Comparison of ENCODE assay signal across 20 mouse cellular contexts in genomic region chr16:36531630-36532029, GRCm38 (mm10). TPM values are rescaled to one million over a fixed set of nuclear protein-coding genes. Genes with fewer than 3 reads are reported as not detected.
DNase-seq lines count a peak whose midpoint lies in the region; ATAC-seq and TF ChIP-seq lines count a peak whose summit lies in the region.
"Had no signal": no experiment of that assay in that cellular context is flagged by ENCODE, and none has a peak within 500 bp of the region (broad histone marks: within the 10 kb centered on the region; RNA-seq: fewer than 3 reads in every experiment).

No protein-coding gene starts in this region.

- no peaks in the 10 kb centered on the region for H3K36me3 ChIP-seq in heart, embryonic 16.5 days (ENCODE audit: control insufficient read depth, insufficient read depth)
- H3K36me3 ChIP-seq in limb, embryonic 14.5 days (ENCODE audit: control insufficient read depth, insufficient read depth, low read length) = no peaks in the 10 kb centered on the region
- H3K36me3 ChIP-seq: forebrain, embryonic 12.5 days; hindbrain, embryonic 10.5 days; midbrain, embryonic 12.5 days; neural tube, embryonic 12.5 days had no signal

- 62% methylated on average over 5 of the region's 5 CpGs for WGBS in heart, embryonic 16.5 days
- 60% methylated on average over 5 of the region's 5 CpGs for WGBS in limb, embryonic 14.5 days

- no peak for ATAC-seq in heart, embryonic 16.5 days (replicated peaks; ENCODE audit: extremely low read depth, insufficient read depth, low FRiP score)
- 0 out of 2 replicates have a peak, but pooled peaks have one; percentile 41 for ATAC-seq in limb, embryonic 14.5 days (ENCODE audit: low FRiP score, low read depth)
- ATAC-seq: activated CD4-positive, CD25-positive, alpha-beta regulatory T cell, adult 4 months; hindbrain, postnatal 0 days; Patski had no signal

- 0 out of 2 replicates have a peak, but pooled peaks cover 3% of the 10 kb centered on the region for H3K4me1 ChIP-seq in heart, embryonic 16.5 days (ENCODE audit: control insufficient read depth, insufficient read depth, low read length)
- H3K4me1 ChIP-seq in limb, embryonic 14.5 days (ENCODE audit: control insufficient read depth, insufficient read depth, low read length) = peaks cover 16% of the 10 kb centered on the region
- H3K4me1 ChIP-seq: forebrain, embryonic 12.5 days; hindbrain, embryonic 10.5 days; midbrain, embryonic 12.5 days; neural tube, embryonic 12.5 days had no signal

- no peaks in the 10 kb centered on the region for H3K27me3 ChIP-seq in heart, embryonic 16.5 days (ENCODE audit: control insufficient read depth, insufficient read depth, low read length)
- no peaks in the 10 kb centered on the region for H3K27me3 ChIP-seq in limb, embryonic 14.5 days (ENCODE audit: control insufficient read depth, insufficient read depth, low read length)
- H3K27me3 ChIP-seq: forebrain, embryonic 12.5 days; midbrain, embryonic 12.5 days; neural tube, embryonic 12.5 days; Patski had no signal

- H3K4me2 ChIP-seq in heart, embryonic 16.5 days (ENCODE audit: low read depth, low read length) = no peak overlapping the region
- H3K4me2 ChIP-seq in limb, embryonic 14.5 days (replicated peaks; ENCODE audit: low read depth, low read length, severe bottlenecking) = no peak overlapping the region
- H3K4me2 ChIP-seq: forebrain, embryonic 12.5 days; liver, embryonic 11.5 days; midbrain, embryonic 12.5 days; neural tube, embryonic 12.5 days had no signal

- TF ChIP-seq POLR2A in limb, embryonic 14.5 days (IDR thresholded peaks at IDR 0.05; ENCODE audit: borderline replicate concordance, extremely low read depth, insufficient read depth, insufficient read length) = no peak

- H3K9ac ChIP-seq in heart, embryonic 16.5 days (ENCODE audit: low read length) = no peak overlapping the region; the same call in 1 of the 2 replicates
- no peak overlapping the region for H3K9ac ChIP-seq in limb, embryonic 14.5 days (ENCODE audit: low read depth, low read length, severe bottlenecking)
- H3K9ac ChIP-seq: forebrain, embryonic 12.5 days; midbrain, embryonic 12.5 days; neural tube, embryonic 12.5 days had no signal

- peak overlapping the region; percentile 3; the same call in 1 of the 2 replicates for H3K27ac ChIP-seq in heart, embryonic 16.5 days (ENCODE audit: low read length)
- H3K27ac ChIP-seq in limb, embryonic 14.5 days (replicated peaks; ENCODE audit: low read depth, low read length) = 0 out of 2 replicates have a peak overlapping the region, but pooled peaks have one; percentile 14
- H3K27ac ChIP-seq: forebrain, embryonic 12.5 days; heart, adult 2 months; hindbrain, embryonic 10.5 days; hindbrain, postnatal 0 days; macrophage; midbrain, embryonic 12.5 days; neural tube, embryonic 12.5 days had no signal

- DNase-seq in heart, adult 11 months = no peak
- DNase-seq in A20 (ENCODE audit: low read depth, low spot score) (peak; percentile 62), ZHBTc4 (ENCODE audit: low read depth, low spot score) (peak; percentile 21)
- no peak for DNase-seq in limb, embryonic 14.5 days (ENCODE audit: low spot score)
- DNase-seq in lung, postnatal 14 days = no peak
- DNase-seq in ovary, adult 18-20 months (ENCODE audit: low spot score) = no peak
- DNase-seq: cerebellum, adult 9-11 months; thymus, postnatal 36 days had no signal

- no peak overlapping the region for H3K4me3 ChIP-seq in heart, embryonic 16.5 days (ENCODE audit: low read length)
- H3K4me3 ChIP-seq in limb, embryonic 14.5 days (replicated peaks; ENCODE audit: low read length) = no peak overlapping the region
- H3K4me3 ChIP-seq: forebrain, embryonic 12.5 days; heart, adult 2 months; hindbrain, embryonic 10.5 days; midbrain, embryonic 12.5 days; neural tube, embryonic 12.5 days had no signal

- no peaks in the 10 kb centered on the region for H3K9me3 ChIP-seq in heart, embryonic 16.5 days (replicated peaks; ENCODE audit: control insufficient read depth, low read length)
- no peaks in the 10 kb centered on the region for H3K9me3 ChIP-seq in limb, embryonic 14.5 days (ENCODE audit: control insufficient read depth, low read length)
- H3K9me3 ChIP-seq: forebrain, embryonic 12.5 days; hindbrain, embryonic 10.5 days; midbrain, embryonic 12.5 days; neural tube, embryonic 12.5 days had no signal

RNA-seq across cellular contexts. Expression of gene Casr, which starts 30.3 kb away (rescaled TPM):
- 0.12 and 0.13 TPM in 2 replicates for polyA plus RNA-seq in heart, embryonic 16.5 days (2015; fragmentation: Nextera tagmentation; extraction: Ambion mirVana)
- polyA plus RNA-seq in limb, embryonic 14.5 days (2012; rRNA removed) = 0.16 and 0.36 TPM in 2 replicates
- 0.40 and 0.82 TPM in 2 replicates for polyA plus RNA-seq in limb, embryonic 14.5 days (2014; fragmentation: Nextera tagmentation; extraction: Ambion mirVana)
- polyA plus RNA-seq: activated CD4-positive, CD25-positive, alpha-beta regulatory T cell, adult 4 months; heart, adult 2 months; heart, embryonic 14.5 days; macrophage; neural tube, embryonic 12.5 days had no signal

Comparison
In these comparisons a context has a peak if more than half of its experiments do, and no peak if none do; other contexts are left out.
1. DNase-seq: peak in A20 (single experiment) and ZHBTc4 (single experiment); none in heart, adult 11 months (single experiment), limb, embryonic 14.5 days (single experiment), lung, postnatal 14 days (single experiment) and ovary, adult 18-20 months (single experiment).